Mouse (Mus musculus) megakaryocyte, embryonic 14.5 days (primary cell): ENCODE measurements around the gene Arhgap4.

Experiments
- FLI1 ChIP-seq: IDR thresholded peaks from 2 replicates; pipeline ENCODE4 v1.6.1; 2012; ENCODE audit warnings: low read length, inconsistent platforms, mixed read lengths
- GATA1 ChIP-seq: IDR thresholded peaks from 3 replicates; pipeline ENCODE4 v1.6.1; 2012; ENCODE audit warnings: mixed read lengths, low read length, inconsistent platforms, borderline replicate concordance

DNA sequence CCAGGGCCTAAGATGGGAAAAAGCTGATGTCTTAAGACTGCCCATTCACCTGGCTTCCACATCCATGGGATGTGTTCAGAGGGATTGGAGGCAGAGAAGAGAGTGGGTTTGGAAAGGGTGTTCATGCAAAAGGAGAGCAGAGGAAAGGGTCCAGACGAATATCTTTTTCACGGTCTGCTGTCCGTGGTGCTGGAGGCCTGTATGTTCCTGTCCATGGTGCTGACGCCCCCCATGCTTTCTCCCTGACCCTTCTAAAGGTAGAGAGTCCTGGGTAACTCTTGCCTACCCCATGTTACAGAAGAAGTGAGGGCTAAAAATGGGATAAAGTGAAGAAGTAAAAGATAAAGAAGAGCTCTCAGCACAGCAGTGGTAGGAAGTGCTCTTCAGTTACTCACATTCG lies 52.3 kb downstream of the Arhgap4 start:
- no peak for TF ChIP-seq GATA1
- no peak for TF ChIP-seq FLI1
